Mouse (Mus musculus): ENCODE measurements at regions not wholly inside any gene's neighbourhood (a gene's known extent, or its start where the extent isn't known, plus 50 kb on each side); places are given as distances from the start of the nearest gene placed in this dataset.

GRCm38 (mm10) chr6:51335314-51335713 lies 97.2 kb upstream of the Nfe2l3 start:
- Histone ChIP-seq H3K27me3 (replicated peaks; ENCODE audit: insufficient read depth, low read length) (no peaks in the 10 kb centered on the region), H3K9me3 (ENCODE audit: low read length) (no peaks in the 10 kb centered on the region), H3K27ac (ENCODE audit: low read length) (no peak overlapping the region), H3K4me2 (replicated peaks; ENCODE audit: low read depth, low read length) (no peak overlapping the region), H3K4me3 (ENCODE audit: low read depth, low read length) (no peak overlapping the region), H3K9ac (replicated peaks; ENCODE audit: low read depth) (no peak overlapping the region), H3K4me1 (ENCODE audit: insufficient read depth, low read depth, low read length) (no peaks in the 10 kb centered on the region; the same call in 1 of the 2 replicates), H3K36me3 (ENCODE audit: insufficient read depth, low read length) (no peaks in the 10 kb centered on the region)
- DNase-seq (ENCODE audit: low spot score) (peak; percentile 23), ATAC-seq (peak; percentile 58)
- no peak for TF ChIP-seq EP300 (IDR thresholded peaks at IDR 0.05)
- no peak for TF ChIP-seq CTCF (IDR thresholded peaks at IDR 0.05)
- 73% methylated on average over 5 of the region's 5 CpGs for WGBS

- Histone ChIP-seq H3K27ac (ENCODE audit: low read length) (no peak overlapping the region), H3K27me3 (replicated peaks; ENCODE audit: insufficient read depth, low read length) (no peaks in the 10 kb centered on the region), H3K36me3 (ENCODE audit: insufficient read depth, low read length) (no peaks in the 10 kb centered on the region), H3K9ac (replicated peaks; ENCODE audit: low read depth) (no peak overlapping the region), H3K4me2 (replicated peaks; ENCODE audit: low read depth, low read length) (no peak overlapping the region), H3K9me3 (ENCODE audit: low read length) (no peaks in the 10 kb centered on the region), H3K4me1 (ENCODE audit: insufficient read depth, low read depth, low read length) (no peaks in the 10 kb centered on the region), H3K4me3 (ENCODE audit: low read depth, low read length) (no peak overlapping the region)
- 75% methylated on average over 2 of the region's 2 CpGs for WGBS
- ATAC-seq (no peak), DNase-seq (ENCODE audit: low spot score) (peak; percentile 42)
- TF ChIP-seq EP300 (IDR thresholded peaks at IDR 0.05) (no peak), CTCF (IDR thresholded peaks at IDR 0.05) (no peak)
Observed at GRCm38 (mm10) chr6:51339301-51339700, 93.2 kb upstream of the Nfe2l3 start.

GRCm38 (mm10) chr6:51347721-51348120 lies 84.7 kb upstream of the Nfe2l3 start:
- H3K27ac ChIP-seq (ENCODE audit: low read length) = no peak overlapping the region
- no peaks in the 10 kb centered on the region for H3K36me3 ChIP-seq (ENCODE audit: insufficient read depth, low read length)
- H3K27me3 ChIP-seq (replicated peaks; ENCODE audit: insufficient read depth, low read length) = no peaks in the 10 kb centered on the region
- no peak overlapping the region for H3K4me3 ChIP-seq (ENCODE audit: low read depth, low read length)
- H3K4me2 ChIP-seq (replicated peaks; ENCODE audit: low read depth, low read length) = no peak overlapping the region
- H3K9ac ChIP-seq (replicated peaks; ENCODE audit: low read depth) = no peak overlapping the region
- 58% methylated on average over 9 of the region's 9 CpGs for WGBS
- DNase-seq (ENCODE audit: low spot score) = peak; percentile 27
- TF ChIP-seq CTCF (IDR thresholded peaks at IDR 0.05) (no peak), EP300 (IDR thresholded peaks at IDR 0.05) (no peak)
- ATAC-seq = peak; percentile 14
- no peaks in the 10 kb centered on the region for H3K4me1 ChIP-seq (ENCODE audit: insufficient read depth, low read depth, low read length)
- H3K9me3 ChIP-seq (ENCODE audit: low read length) = no peaks in the 10 kb centered on the region

- Histone ChIP-seq H3K27ac (ENCODE audit: low read length) (no peak overlapping the region), H3K9ac (replicated peaks; ENCODE audit: low read depth) (no peak overlapping the region), H3K4me2 (replicated peaks; ENCODE audit: low read depth, low read length) (no peak overlapping the region), H3K4me1 (ENCODE audit: insufficient read depth, low read depth, low read length) (no peaks in the 10 kb centered on the region), H3K9me3 (ENCODE audit: low read length) (no peaks in the 10 kb centered on the region), H3K36me3 (ENCODE audit: insufficient read depth, low read length) (no peaks in the 10 kb centered on the region), H3K27me3 (replicated peaks; ENCODE audit: insufficient read depth, low read length) (no peaks in the 10 kb centered on the region), H3K4me3 (ENCODE audit: low read depth, low read length) (no peak overlapping the region)
- TF ChIP-seq CTCF (IDR thresholded peaks at IDR 0.05) (no peak), EP300 (IDR thresholded peaks at IDR 0.05) (no peak)
- DNase-seq (ENCODE audit: low spot score) (no peak), ATAC-seq (no peak)
- 58% methylated on average over 3 of the region's 3 CpGs for WGBS
Observed at GRCm38 (mm10) chr6:51349771-51350170, 82.7 kb upstream of the Nfe2l3 start.

- WGBS = 40% methylated on average over 11 of the region's 11 CpGs
- Histone ChIP-seq H3K27ac (ENCODE audit: low read length) (no peak overlapping the region), H3K4me3 (ENCODE audit: low read depth, low read length) (no peak overlapping the region), H3K36me3 (ENCODE audit: insufficient read depth, low read length) (no peaks in the 10 kb centered on the region), H3K4me1 (ENCODE audit: insufficient read depth, low read depth, low read length) (no peaks in the 10 kb centered on the region), H3K9ac (replicated peaks; ENCODE audit: low read depth) (no peak overlapping the region), H3K9me3 (ENCODE audit: low read length) (no peaks in the 10 kb centered on the region), H3K27me3 (replicated peaks; ENCODE audit: insufficient read depth, low read length) (no peaks in the 10 kb centered on the region), H3K4me2 (replicated peaks; ENCODE audit: low read depth, low read length) (no peak overlapping the region)
- TF ChIP-seq EP300 (IDR thresholded peaks at IDR 0.05) = no peak
- TF ChIP-seq CTCF (IDR thresholded peaks at IDR 0.05) = peak; percentile 12; the same call in 1 of the 2 replicates
- no peak for ATAC-seq
- DNase-seq (ENCODE audit: low spot score) = peak; percentile 63
Observed at GRCm38 (mm10) chr6:51355041-51355440, 77.4 kb upstream of the Nfe2l3 start.

GRCm38 (mm10) chr6:51361611-51362180 lies 70.8 kb upstream of the Nfe2l3 start:
- no peaks in the 10 kb centered on the region for H3K27me3 ChIP-seq (replicated peaks; ENCODE audit: insufficient read depth, low read length)
- no peak overlapping the region for H3K9ac ChIP-seq (replicated peaks; ENCODE audit: low read depth)
- DNase-seq (ENCODE audit: low spot score) = no peak
- no peak overlapping the region for H3K4me3 ChIP-seq (ENCODE audit: low read depth, low read length)
- no peak for ATAC-seq
- H3K9me3 ChIP-seq (ENCODE audit: low read length) = no peaks in the 10 kb centered on the region
- no peak overlapping the region for H3K4me2 ChIP-seq (replicated peaks; ENCODE audit: low read depth, low read length)
- H3K36me3 ChIP-seq (ENCODE audit: insufficient read depth, low read length) = no peaks in the 10 kb centered on the region
- TF ChIP-seq EP300 (IDR thresholded peaks at IDR 0.05) (no peak), CTCF (IDR thresholded peaks at IDR 0.05) (no peak)
- no peaks in the 10 kb centered on the region for H3K4me1 ChIP-seq (ENCODE audit: insufficient read depth, low read depth, low read length)
- H3K27ac ChIP-seq (ENCODE audit: low read length) = no peak overlapping the region
- WGBS = 69% methylated on average over 12 of the region's 12 CpGs

Measured in lung, postnatal 0 days (tissue).